Mouse (Mus musculus): Measurements from ENCODE around the gene Fam120a.

Fam120a gene

DNA sequence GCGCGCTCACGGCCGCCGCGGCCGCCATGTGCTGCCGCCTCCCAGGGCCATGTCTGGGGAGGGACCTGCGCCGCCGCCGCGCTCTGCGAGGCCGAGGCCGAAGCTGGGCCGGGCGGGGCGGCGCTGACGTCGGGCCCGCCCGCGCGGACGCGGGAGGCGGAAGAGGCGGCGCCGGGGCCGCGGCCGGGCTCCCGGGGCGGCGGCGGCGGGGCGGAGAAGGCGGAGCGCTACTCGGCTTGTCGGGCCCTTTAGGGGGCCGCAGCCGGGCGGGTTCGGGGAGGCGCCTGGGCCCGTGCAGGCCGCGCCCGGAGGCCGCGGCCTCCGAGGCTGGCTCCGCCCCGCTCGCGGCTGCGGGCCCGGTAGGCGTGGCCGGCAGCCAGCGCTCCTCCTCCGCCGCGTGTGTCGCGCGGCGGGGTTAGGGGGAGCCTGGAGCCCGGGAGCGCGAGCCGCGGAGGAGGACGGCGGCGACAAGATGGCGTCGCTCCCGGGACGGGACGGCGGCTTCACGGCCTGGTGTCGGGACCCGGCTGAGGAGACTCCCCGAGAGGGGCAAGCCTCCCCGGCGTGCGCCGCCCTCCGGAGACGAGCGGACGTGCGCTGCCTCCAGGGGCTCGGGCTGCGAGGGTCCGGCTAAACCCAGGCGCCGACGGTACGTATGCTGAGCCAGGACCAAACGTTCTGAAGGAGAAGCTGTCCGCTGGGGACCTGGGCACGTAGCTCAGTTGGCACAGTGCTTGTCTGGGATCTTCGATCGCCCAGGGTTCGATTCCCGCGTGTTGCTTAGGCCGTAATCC is at the start of gene Fam120a:
TSS of gene Fam120a (minus strand) at position 62 of the 794 bp plus-strand sequence.
- peak; percentile 89 for DNase-seq

DNA sequence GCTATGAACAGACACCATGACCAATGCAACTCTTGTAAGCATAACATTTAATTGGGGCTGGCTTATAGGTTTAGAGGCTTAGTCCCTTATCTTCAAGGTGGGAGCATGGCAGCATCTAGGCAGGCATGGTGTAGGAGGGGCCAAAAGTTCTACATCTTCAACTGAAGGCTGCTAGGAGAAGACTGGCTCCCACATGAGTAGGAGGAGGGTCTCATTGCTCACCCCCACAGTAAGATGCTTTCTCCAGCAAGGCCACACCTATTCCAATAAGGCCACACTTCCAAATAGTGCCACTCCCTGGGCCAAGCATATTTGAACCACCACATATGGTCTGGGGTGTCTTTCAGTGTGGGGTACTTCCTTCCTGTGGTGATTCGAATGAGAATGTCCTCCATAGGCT is 49.6 kb upstream of the Fam120a start:
- DNase-seq, result no peak

GRCm38 (mm10) chr13:49016311-49016761 is 48.5 kb upstream of the Fam120a start:
- DNase-seq, result peak; percentile 87

DNA sequence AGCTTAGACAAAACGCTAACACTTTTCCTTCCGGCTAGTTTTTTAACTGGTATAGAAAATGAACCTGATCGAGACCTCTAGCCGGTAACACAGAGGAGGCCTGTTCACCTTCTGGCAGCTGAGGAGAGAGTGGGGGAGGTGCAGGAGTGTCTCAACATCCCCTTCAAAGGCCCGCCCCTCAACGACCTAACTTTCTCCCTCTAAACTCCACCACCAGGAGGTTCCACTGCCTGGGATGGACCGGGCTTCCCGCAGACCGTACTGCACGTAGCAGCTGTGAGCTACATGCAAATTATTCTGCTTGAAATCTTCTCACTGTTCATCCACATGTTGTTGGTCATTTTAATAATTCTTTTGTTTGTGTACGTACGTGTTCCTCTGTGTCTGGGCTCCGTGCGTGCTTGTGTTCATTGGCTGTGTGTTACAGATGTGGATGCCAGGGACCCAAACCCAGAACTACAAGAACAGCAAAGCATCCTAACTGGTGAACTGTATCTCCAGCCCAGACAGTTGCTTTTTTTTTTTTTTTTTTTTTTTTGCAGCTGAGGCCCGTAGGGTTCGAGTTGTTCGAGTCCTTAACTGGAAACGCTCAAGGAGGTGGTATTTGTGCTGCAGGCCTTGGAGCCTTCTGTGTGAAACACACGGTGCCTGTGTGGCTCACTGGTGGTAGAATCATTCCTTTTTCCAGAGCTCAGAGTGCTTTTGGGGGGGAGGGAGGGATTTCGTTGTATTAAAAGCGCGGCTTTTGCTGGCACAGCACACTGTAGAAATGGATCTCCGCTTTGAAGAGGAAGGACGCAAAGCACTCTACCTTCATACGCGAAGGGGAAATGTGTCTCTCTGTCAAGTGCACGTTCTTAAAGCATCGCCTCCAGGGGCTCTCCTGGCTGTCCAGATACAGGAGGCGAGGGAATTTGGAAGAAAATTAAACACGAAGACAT is 47.8 kb upstream of the Fam120a start:
- DNase-seq, result no peak

DNA sequence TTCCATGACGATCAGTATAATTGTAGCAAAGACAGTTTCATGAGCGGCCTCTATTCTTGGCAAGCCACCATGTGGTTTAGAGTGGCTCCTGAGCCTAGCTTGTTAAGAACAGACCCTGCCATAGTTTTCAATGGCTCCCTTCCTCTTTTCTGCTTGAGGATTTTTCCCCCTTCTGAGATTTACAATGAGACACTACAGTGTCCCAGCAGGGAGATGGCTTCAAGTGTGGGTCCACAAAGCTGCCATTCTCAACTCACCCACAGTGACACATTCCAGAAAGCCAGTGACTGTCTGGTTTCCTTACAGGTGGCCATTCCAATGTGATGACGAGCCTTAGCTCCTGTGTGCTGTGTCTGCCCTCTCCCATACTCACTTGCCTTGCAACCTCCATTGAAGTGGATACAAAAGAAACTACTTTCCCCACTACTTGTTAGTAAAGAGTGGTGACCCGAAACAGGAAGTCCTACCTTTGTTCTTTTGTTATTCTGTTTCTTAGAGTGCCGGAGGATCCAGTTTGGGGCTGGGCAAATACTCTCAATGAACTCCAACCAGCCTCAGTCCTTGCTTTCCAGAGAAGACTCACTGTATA is 45.5 kb upstream of the Fam120a start:
- no peak for DNase-seq

- DNase-seq, result no peak
Observed at GRCm38 (mm10) chr13:49001691-49002090, 33.9 kb upstream of the Fam120a start.

- DNase-seq, result peak; percentile 43
Observed at GRCm38 (mm10) chr13:48998591-48998990, 30.8 kb upstream of the Fam120a start.

DNA sequence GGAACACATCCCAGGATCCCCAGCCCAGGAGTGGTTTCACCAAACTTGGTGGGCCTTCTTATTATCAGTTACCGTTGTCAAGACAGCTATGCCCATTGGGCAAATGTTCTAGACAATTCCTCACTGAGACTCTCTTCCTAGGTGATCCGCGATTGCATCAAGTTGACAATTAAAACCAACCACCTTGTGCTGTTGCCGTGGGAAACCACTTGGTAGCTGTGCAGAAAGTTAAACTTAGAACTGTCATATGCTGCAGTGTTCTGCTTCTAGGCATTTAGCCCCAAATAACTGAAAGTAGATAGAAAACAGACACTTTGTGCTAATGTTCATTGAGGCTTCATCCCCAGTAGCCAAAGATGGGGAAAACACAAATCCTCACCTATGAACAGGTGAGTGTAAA is 28.9 kb upstream of the Fam120a start:
- peak; percentile 11 for DNase-seq

- no peak for DNase-seq
Observed at GRCm38 (mm10) chr13:48994903-48995302, 27.1 kb upstream of the Fam120a start.

GRCm38 (mm10) chr13:48992914-48993313 is 25.1 kb upstream of the Fam120a start:
- DNase-seq, result no peak

DNA sequence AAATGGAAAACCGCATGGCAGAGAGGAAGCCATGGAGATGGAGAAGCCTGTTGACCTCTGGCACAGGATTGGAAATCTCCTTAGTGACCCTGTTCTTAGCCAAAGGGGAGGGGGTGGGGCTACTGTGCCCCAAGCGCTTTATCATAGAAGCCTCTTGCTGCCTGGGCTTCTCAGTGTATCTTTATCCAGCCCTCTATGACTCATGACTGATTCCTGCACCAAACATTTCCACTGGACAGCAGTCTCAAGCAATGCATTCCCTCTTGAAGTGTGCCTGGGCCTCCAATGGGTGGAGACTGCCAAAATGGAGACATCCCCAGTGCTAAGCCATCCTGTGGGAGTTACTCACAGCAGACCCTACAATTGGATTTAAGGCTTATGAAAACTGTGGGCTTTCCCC is 22.3 kb upstream of the Fam120a start:
- no peak for DNase-seq

- no peak for DNase-seq
Observed at GRCm38 (mm10) chr13:48982482-48983098, 14.8 kb upstream of the Fam120a start.

DNA sequence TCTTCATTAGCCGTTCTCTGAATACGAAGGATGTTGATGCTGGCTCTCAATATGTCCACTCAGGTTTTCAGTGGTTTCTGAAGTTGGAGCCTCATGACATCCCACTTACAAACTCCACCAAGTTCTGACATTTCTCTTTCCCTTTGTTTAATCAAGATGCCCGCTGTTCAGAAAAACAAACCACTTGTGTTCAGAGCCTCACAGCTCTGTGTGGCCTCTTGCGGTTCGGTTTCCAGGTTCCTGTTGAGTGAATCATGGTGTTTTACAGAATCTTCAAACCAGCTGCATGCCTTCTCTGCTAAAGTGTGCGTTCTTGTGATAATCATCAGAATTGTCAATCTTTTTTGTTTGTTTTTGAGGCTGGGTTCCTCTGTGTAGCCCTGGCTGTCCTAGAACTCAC is 11.3 kb upstream of the Fam120a start:
- DNase-seq, result no peak

DNA sequence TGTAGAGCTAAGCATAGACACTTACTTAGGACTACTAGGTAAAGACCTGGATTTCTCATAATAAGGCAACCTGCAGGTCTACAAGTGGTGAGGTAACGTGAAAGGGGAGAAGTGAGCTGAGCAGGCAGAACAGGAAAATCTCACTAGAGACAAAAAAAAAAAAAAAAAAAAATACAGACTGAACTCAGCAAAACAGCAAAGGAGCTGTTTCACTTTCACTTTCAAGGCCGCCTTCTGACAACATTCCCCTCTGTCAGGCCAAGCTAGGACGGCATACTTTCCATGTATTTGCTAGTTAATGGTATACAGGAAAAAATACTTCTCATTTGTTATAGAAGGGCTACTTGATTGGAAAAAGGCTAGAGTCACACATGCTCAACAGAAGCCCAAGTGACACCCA is 10.0 kb upstream of the Fam120a start:
- no peak for DNase-seq

- no peak for DNase-seq
Observed at GRCm38 (mm10) chr13:48974699-48975098, 6.9 kb upstream of the Fam120a start.

- no peak for DNase-seq
Observed at GRCm38 (mm10) chr13:48974266-48974665, 6.4 kb upstream of the Fam120a start.

GRCm38 (mm10) chr13:48973231-48973630 is 5.4 kb upstream of the Fam120a start:
- DNase-seq, result no peak

DNA sequence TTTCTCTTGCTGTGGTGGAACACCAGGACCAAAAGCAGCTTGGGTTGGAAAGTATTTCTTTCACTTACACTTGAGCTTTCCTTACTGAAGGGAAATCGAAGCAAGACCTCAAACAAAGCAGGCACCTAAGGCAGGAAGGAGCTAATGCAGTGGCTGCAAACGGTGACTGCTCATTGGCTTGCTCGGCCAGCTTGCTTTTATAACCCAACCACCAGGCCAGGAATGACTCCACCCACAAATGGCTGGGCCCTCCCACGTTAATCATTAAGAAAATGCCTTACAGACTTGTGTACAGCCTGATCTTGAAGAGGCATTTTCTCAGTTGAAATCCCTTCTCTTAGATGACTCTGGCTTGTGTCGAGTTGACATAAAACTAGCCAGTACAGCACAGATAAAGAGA is 3.2 kb upstream of the Fam120a start:
- DNase-seq, result no peak

- no peak for DNase-seq
Observed at GRCm38 (mm10) chr13:48970566-48970965, 2.7 kb upstream of the Fam120a start.

DNA sequence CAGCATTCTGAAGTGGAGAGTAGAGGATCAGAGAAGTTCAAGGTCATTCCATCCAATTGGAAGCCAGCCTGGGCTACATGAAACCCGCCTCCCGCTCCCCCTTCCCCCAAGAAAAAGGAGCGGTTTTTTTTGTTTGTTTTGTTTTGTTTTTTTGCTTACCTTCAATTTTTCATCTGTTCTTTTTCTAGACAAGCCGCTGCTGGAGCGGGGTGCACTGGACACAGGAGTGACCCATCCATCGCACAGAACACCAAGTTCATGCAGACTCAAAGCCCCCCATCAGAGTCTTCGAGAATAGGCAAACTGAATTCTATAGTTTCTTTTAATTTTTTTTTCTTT is 902 bp upstream of the Fam120a start:
- no peak for DNase-seq

DNA sequence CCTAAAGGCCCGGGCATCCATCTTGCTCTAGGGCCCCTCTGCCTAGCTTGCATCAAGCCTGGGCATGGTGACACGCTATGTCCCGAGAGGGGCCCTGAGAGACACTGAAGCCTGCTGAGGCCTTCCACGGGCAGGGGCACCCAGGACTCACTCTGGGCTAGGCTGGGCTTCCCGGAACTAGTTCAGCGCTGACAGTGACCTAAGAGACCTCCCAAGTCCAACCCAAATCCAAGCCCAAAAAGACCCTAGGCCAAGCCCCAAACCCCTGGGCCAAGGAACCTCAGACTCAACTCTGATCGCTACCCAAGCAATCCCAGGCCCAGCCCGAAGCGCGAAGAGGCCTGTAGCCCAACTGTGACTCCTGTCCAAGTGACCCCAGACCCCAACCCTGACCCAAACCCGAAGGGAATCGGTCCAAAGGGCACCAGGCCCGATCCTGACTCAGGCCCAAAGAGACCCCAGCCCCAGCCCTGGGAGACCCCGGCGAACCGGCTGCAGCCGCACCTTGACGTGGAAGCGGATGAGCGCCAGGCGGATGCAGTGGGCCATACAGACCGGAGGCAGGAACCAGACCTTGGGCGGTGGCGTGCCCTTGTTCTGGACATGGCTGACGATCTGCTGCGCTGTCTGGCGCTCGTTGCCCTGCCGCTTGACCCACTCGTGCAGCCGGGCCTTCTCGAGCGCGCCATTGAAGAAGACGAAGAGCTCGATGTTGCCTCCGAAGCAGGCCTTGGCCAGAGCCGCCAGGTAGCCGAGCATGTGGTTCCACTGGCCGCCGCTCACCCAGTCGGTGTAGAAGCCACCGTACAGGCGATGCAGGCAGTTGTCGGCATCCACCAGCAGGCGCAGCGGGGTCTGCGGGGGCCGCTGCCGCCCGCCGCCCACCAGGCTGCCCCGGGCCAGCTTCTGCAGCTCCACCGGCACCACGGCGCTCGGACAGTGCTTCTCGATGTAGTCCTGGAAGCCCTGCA is 681 bp downstream of the Fam120a start:
- peak; percentile 59 for DNase-seq

Measured in right cerebral cortex, postnatal 25 days (tissue).